Mouse (Mus musculus) heart, postnatal 0 days (tissue): ENCODE data around the gene Ahnak.

Experiments used
- CTCF ChIP-seq: IDR thresholded peaks from 2 replicates; pipeline ENCODE4 v1.5.1; 2016; ENCODE audit warnings: antibody characterized with exemption, control low read depth, low read depth
- EP300 ChIP-seq: IDR thresholded peaks from 2 replicates; pipeline ENCODE4 v1.6.1; 2016; ENCODE audit warnings: antibody characterized with exemption, low read depth

GRCm38 (mm10) chr19:9047207-9047945 lies 58.3 kb downstream of the Ahnak start:
- TF ChIP-seq CTCF = no peak
- TF ChIP-seq EP300 = no peak
